Mouse (Mus musculus) cerebellum, adult 2 months (tissue): ENCODE results near the gene 4933425L06Rik.

Experiments
- CTCF ChIP-seq: fragments of 200-500 bp; IDR thresholded peaks from 2 replicates; pipeline ENCODE4 v1.5.1; 2011; ENCODE audit warnings: low read depth, mild to moderate bottlenecking, control low read depth, low read length, moderate library complexity, borderline replicate concordance; ENCODE audit not compliant: insufficient read depth
- POLR2A ChIP-seq: fragments of 200-500 bp; IDR thresholded peaks from 2 replicates; pipeline ENCODE4 v1.6.1; 2011; ENCODE audit warnings: low read length, control low read depth, borderline replicate concordance; ENCODE audit not compliant: insufficient read depth

GRCm38 (mm10) chr13:105054941-105055309, 27.0 kb upstream of the 4933425L06Rik start:
- TF ChIP-seq CTCF (no peak), POLR2A (no peak)
